Mouse (Mus musculus) kidney, embryonic 16.5 days (tissue): Measurements from ENCODE around the gene Gcn1l1. TPM values are rescaled to one million over a fixed set of nuclear protein-coding genes. Genes with fewer than 3 reads are reported as not detected.

Source experiments
- ATAC-seq: fragments of 200-750 bp; cut with Nextera tagmentation; 2 replicates; pipeline ENCODE4 v1.8.0; 2017; ENCODE audit warnings: moderate TSS enrichment; ENCODE audit not compliant: low FRiP score, low TSS enrichment
- H3K27ac ChIP-seq: fragments of 300-500 bp; sonication (generic); 2 replicates; pipeline ENCODE4 v1.5.1; 2014; ENCODE audit warnings: low read length
- H3K27me3 ChIP-seq: fragments of 300-500 bp; sonication (generic); 2 replicates; pipeline ENCODE4 v1.6.1; 2014; ENCODE audit warnings: low read length, control low read depth, mixed read lengths; ENCODE audit not compliant: insufficient read depth
- H3K36me3 ChIP-seq: fragments of 300-500 bp; sonication (generic); 2 replicates; pipeline ENCODE4 v1.6.1; 2014; ENCODE audit warnings: low read length, control low read depth, mixed read lengths; ENCODE audit not compliant: insufficient read depth
- H3K4me1 ChIP-seq: fragments of 300-500 bp; sonication (generic); 2 replicates; pipeline ENCODE4 v1.6.1; 2014; ENCODE audit warnings: low read length, control low read depth, mixed read lengths; ENCODE audit not compliant: insufficient read depth
- H3K4me2 ChIP-seq: fragments of 300-500 bp; sonication (generic); replicated peaks from 2 replicates; pipeline ENCODE4 v1.6.1; 2014; ENCODE audit warnings: low read depth, low read length
- H3K4me3 ChIP-seq: fragments of 300-500 bp; sonication (generic); 2 replicates; pipeline ENCODE4 v1.5.1; 2014; ENCODE audit warnings: mild to moderate bottlenecking, low read length
- H3K9ac ChIP-seq: fragments of 300-500 bp; sonication (generic); replicated peaks from 2 replicates; pipeline ENCODE4 v1.6.1; 2014; ENCODE audit warnings: low read length
- H3K9me3 ChIP-seq: fragments of 300-500 bp; sonication (generic); 2 replicates; pipeline ENCODE4 v1.6.1; 2016; ENCODE audit warnings: low read length, control low read depth
- WGBS: fragments of 180-500 bp; shearing (Covaris S2); extraction: QIAGEN DNeasy Blood & Tissue Kit; methylation state at CpG from one replicate; pipeline ENCODE4 v1.1.7; 2014; 5-methylcytosine and 5-hydroxymethylcytosine counted together
- polyA plus RNA-seq: library from polyadenylated mRNA; unstranded; fragments of >200 nt; fragmentation: Nextera tagmentation; extraction: Ambion mirVana; gene quantifications from 2 replicates; pipeline ENCODE4 v1.2.1, GENCODE M21; 2015

Gcn1l1 gene
- polyA plus RNA-seq, 1 experiment from 2014 or later, result 44.3 TPM

DNA sequence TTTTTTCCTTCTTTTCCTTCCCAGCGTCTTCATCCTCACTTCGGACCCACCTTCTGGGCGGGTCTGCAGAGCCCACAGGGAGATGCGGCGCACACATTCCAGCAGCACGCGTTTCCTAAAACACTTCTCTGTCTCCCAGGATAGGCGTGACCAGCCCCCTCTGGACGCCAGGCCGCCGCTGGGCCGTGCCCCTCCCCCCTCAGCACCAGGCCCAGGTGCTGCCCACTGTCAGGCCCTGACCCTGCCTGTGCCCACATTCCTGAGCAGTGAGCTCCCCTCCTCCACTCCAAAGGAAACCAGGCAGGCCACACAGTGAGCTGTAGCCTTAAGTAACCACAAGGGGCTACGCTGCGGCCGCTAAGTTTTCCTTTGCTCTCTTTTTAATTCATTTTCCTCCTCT lies 41.1 kb upstream of the Gcn1l1 start:
- Histone ChIP-seq H3K9me3 (no peaks in the 10 kb centered on the region), H3K9ac (peak overlapping the region; percentile 42), H3K27me3 (no peaks in the 10 kb centered on the region), H3K36me3 (no peaks in the 10 kb centered on the region), H3K4me1 (peaks cover 75% of the 10 kb centered on the region), H3K27ac (peak overlapping the region; percentile 79), H3K4me2 (peak overlapping the region; percentile 27), H3K4me3 (no peak overlapping the region)
- ATAC-seq, result peak; percentile 69; the same call in 1 of the 2 replicates
- 7% methylated on average over 15 of the region's 15 CpGs for WGBS

DNA sequence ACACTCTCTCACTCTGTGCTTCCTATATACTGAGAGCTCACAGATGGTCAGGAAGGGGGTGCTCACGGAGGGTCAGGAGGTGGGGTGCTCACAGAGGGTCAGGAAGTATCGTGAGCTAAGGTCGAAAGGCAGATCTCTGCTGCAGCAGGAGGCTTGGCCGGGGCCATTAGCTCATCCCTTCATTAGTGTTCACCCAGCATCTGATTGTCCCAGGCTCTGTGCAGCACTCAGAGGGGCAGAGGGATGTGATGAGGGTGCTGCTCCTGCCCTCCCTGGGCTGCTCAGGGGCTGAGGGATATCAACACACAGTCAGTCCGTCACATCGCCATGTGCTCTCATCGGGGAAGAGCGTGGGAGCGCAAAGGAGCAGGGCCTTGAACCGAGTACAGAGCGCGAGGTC lies 40.6 kb upstream of the Gcn1l1 start:
- H3K36me3 ChIP-seq, result no peaks in the 10 kb centered on the region
- peak overlapping the region; percentile 27 for H3K4me2 ChIP-seq
- peaks cover 76% of the 10 kb centered on the region for H3K4me1 ChIP-seq
- ATAC-seq, result peak; percentile 16; the same call in 1 of the 2 replicates
- no peaks in the 10 kb centered on the region for H3K27me3 ChIP-seq
- H3K4me3 ChIP-seq, result no peak overlapping the region
- no peaks in the 10 kb centered on the region for H3K9me3 ChIP-seq
- H3K27ac ChIP-seq, result peak overlapping the region; percentile 79
- H3K9ac ChIP-seq, result peak overlapping the region; percentile 42
- WGBS, result 39% methylated on average over 12 of the region's 12 CpGs

- peaks cover 80% of the 10 kb centered on the region for H3K4me1 ChIP-seq
- ATAC-seq, result no peak
- no peaks in the 10 kb centered on the region for H3K9me3 ChIP-seq
- peak overlapping the region; percentile 22; the same call in 1 of the 2 replicates for H3K9ac ChIP-seq
- peak overlapping the region; percentile 32; the same call in 1 of the 2 replicates for H3K27ac ChIP-seq
- no peak overlapping the region for H3K4me2 ChIP-seq
- no peaks in the 10 kb centered on the region for H3K27me3 ChIP-seq
- no peak overlapping the region for H3K4me3 ChIP-seq
- no peaks in the 10 kb centered on the region for H3K36me3 ChIP-seq
- 78% methylated on average over 4 of the region's 4 CpGs for WGBS
Measured at GRCm38 (mm10) chr5:115525416-115525815, 39.6 kb upstream of the Gcn1l1 start.

DNA sequence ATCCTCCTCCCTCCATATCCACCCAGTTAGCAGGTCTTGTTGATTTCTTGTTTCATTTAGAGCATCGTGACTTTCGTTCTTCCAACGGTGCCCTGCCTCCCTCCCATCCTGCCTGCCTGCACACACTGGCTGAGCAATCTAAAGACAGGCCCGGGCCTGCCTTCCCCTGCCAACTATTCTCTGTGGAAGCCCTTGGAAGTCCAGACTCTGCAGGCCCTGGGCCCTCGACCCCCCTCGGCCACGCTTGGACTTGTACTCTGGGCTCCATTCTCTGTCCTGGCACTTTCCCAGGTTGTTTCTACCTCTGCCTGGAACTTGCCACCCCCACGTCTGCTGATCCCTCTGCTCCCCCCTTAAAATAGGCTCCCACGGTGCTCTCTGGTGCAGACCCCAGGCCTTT lies 39.1 kb upstream of the Gcn1l1 start:
- 75% methylated on average over 9 of the region's 9 CpGs for WGBS

DNA sequence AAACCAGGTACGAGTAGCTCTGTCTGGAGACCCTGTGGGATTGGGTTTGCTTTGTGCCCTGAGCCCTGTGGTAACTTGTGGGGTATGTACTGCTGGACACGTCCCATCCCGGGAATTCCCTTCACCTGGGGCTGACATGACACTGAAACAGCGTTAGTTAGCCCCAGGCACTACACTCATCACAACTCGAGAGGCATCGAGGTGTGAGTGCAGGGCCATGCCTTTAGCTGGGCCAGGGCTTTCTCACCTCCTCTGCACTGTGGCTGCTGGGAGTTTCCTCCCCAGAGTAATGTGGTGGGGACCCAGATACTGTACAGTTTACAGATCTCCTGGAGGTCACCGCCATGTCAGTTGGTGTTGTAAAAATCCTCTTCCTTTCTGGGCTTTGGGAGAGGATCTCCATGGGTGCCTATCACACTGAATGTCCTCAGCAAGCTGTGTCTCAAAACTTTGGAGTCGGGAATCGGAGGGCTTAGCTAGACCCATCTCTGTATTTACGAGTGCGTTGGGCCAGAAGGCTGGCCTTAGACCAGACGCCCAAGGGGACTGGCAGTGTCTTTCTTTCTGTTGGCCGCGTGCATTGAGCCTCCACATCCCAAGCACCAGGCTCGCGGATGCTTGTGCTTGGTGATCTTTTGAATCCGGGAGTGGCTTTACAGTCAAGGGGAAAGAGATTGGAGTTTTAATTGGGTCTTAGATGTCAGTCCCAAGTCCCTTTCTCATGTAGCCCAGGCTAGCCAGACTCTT lies 38.4 kb upstream of the Gcn1l1 start:
- H3K27me3 ChIP-seq, result no peaks in the 10 kb centered on the region
- H3K4me1 ChIP-seq, result peaks cover 80% of the 10 kb centered on the region
- no peaks in the 10 kb centered on the region for H3K36me3 ChIP-seq
- no peak overlapping the region for H3K9ac ChIP-seq
- no peak overlapping the region for H3K27ac ChIP-seq
- H3K4me3 ChIP-seq, result no peak overlapping the region
- H3K4me2 ChIP-seq, result no peak overlapping the region
- H3K9me3 ChIP-seq, result no peaks in the 10 kb centered on the region
- 85% methylated on average over 17 of the region's 17 CpGs for WGBS
- no peak for ATAC-seq

More for the DNA sequence above, 39.1 kb upstream of the Gcn1l1 start:
- H3K9me3 ChIP-seq, result no peaks in the 10 kb centered on the region
- no peak for ATAC-seq
- H3K4me1 ChIP-seq, result peaks cover 80% of the 10 kb centered on the region
- no peaks in the 10 kb centered on the region for H3K27me3 ChIP-seq
- H3K4me3 ChIP-seq, result no peak overlapping the region
- 0 out of 2 replicates have a peak overlapping the region, but pooled peaks have one; percentile 22 for H3K9ac ChIP-seq
- H3K36me3 ChIP-seq, result no peaks in the 10 kb centered on the region
- no peak overlapping the region for H3K4me2 ChIP-seq
- H3K27ac ChIP-seq, result no peak overlapping the region

GRCm38 (mm10) chr5:115528128-115528527 lies 36.9 kb upstream of the Gcn1l1 start:
- H3K27ac ChIP-seq, result no peak overlapping the region
- no peaks in the 10 kb centered on the region for H3K27me3 ChIP-seq
- no peak for ATAC-seq
- H3K36me3 ChIP-seq, result no peaks in the 10 kb centered on the region
- peaks cover 79% of the 10 kb centered on the region for H3K4me1 ChIP-seq
- H3K9ac ChIP-seq, result no peak overlapping the region
- H3K4me2 ChIP-seq, result no peak overlapping the region
- no peaks in the 10 kb centered on the region for H3K9me3 ChIP-seq
- H3K4me3 ChIP-seq, result no peak overlapping the region
- 85% methylated on average over 5 of the region's 5 CpGs for WGBS

DNA sequence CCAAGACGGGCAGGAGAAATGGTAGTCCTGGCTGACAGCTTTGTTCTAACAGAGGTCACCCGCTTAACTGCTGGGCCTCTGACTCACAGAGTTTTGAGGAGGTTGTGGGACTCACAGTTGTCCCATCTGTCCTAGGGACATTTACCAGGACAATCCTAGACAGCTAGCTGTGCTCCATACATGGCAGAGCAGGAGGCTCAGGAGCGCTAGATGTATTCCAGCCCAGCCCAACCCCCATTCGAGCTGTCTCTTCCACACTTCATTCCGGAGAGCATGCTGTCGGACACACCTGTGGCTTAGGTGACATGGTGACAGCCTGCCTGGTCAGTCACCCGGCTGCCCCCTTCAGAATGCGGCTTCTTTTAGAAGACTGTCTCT lies 35.7 kb upstream of the Gcn1l1 start:
- Histone ChIP-seq H3K4me3 (no peak overlapping the region), H3K4me1 (peaks cover 80% of the 10 kb centered on the region), H3K27ac (peak overlapping the region; percentile 86), H3K36me3 (no peaks in the 10 kb centered on the region), H3K27me3 (no peaks in the 10 kb centered on the region), H3K9me3 (no peaks in the 10 kb centered on the region), H3K9ac (peak overlapping the region; percentile 4; the same call in 1 of the 2 replicates), H3K4me2 (no peak overlapping the region)
- no peak for ATAC-seq
- WGBS, result 48% methylated on average over 8 of the region's 8 CpGs

GRCm38 (mm10) chr5:115529742-115530446 lies 35.2 kb upstream of the Gcn1l1 start:
- ATAC-seq, result no peak
- Histone ChIP-seq H3K27me3 (no peaks in the 10 kb centered on the region), H3K4me2 (no peak overlapping the region), H3K9ac (no peak overlapping the region; the same call in 1 of the 2 replicates), H3K27ac (peak overlapping the region; percentile 86), H3K9me3 (no peaks in the 10 kb centered on the region), H3K4me3 (no peak overlapping the region), H3K4me1 (peaks cover 80% of the 10 kb centered on the region), H3K36me3 (no peaks in the 10 kb centered on the region)
- 38% methylated on average over 7 of the region's 7 CpGs for WGBS

DNA sequence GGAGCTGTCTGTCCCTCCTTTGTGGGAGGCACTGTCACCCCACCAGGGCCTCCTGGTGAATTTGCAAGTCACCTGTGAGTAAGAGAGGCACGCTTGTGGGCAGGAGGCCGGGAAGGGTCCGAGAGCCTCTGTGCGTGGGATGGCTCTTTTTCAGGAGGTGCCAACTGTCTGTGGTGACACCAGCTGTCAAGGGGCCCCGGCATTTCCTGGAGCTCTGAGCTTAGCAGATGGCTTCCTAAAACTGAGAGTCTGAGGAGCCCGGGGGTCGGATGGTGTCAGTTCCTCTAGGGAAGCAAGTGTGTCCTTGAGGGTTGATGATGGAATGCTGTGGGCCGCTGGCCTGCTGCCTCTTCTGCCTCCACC lies 34.6 kb upstream of the Gcn1l1 start:
- Histone ChIP-seq H3K36me3 (no peaks in the 10 kb centered on the region), H3K4me3 (no peak overlapping the region), H3K9me3 (no peaks in the 10 kb centered on the region), H3K4me2 (no peak overlapping the region), H3K4me1 (peaks cover 80% of the 10 kb centered on the region), H3K27ac (peak overlapping the region; percentile 86), H3K27me3 (no peaks in the 10 kb centered on the region), H3K9ac (no peak overlapping the region; the same call in 1 of the 2 replicates)
- WGBS, result 17% methylated on average over 8 of the region's 8 CpGs
- ATAC-seq, result no peak
